Mouse (Mus musculus) midbrain, embryonic 10.5 days (tissue): ENCODE data around the gene Prrg2. TPM values are rescaled to one million over a fixed set of nuclear protein-coding genes. Genes with fewer than 3 reads are reported as not detected.

ENCODE experiments used
- DNase-seq: peaks from one replicate; pipeline ENCODE4 v3.0.0-alpha.2; 2017; ENCODE audit warnings: low spot score
- H3K27ac ChIP-seq: fragments of 300-500 bp; sonication (generic); replicated peaks from 2 replicates; pipeline ENCODE4 v1.5.1; 2016; ENCODE audit warnings: mild to moderate bottlenecking
- H3K27me3 ChIP-seq: fragments of 300-500 bp; sonication (generic); 2 replicates; pipeline ENCODE4 v1.6.1; 2016; ENCODE audit warnings: low read depth, mild to moderate bottlenecking; ENCODE audit not compliant: poor library complexity, severe bottlenecking
- H3K36me3 ChIP-seq: fragments of 300-500 bp; sonication (generic); 2 replicates; pipeline ENCODE4 v1.6.1; 2016; ENCODE audit warnings: mild to moderate bottlenecking, moderate library complexity
- H3K4me1 ChIP-seq: fragments of 300-500 bp; sonication (generic); 2 replicates; pipeline ENCODE4 v1.6.1; 2016
- H3K4me3 ChIP-seq: fragments of 300-500 bp; sonication (generic); 2 replicates; pipeline ENCODE4 v1.5.1; 2016; ENCODE audit warnings: mild to moderate bottlenecking, moderate library complexity
- H3K9me3 ChIP-seq: fragments of 300-500 bp; sonication (generic); replicated peaks from 2 replicates; pipeline ENCODE4 v1.6.1; 2016; ENCODE audit warnings: mild to moderate bottlenecking
- WGBS: fragments of 180-500 bp; shearing (Covaris S2); methylation state at CpG from one replicate; pipeline ENCODE4 v1.1.7; 2016; 5-methylcytosine and 5-hydroxymethylcytosine counted together
- polyA plus RNA-seq: library from polyadenylated mRNA; unstranded; fragments of >200 nt; fragmentation: Nextera tagmentation; extraction: Ambion mirVana; gene quantifications from 2 replicates; pipeline ENCODE4 v1.2.1, GENCODE M21; 2016

The Prrg2 gene
- polyA plus RNA-seq, 1 experiment from 2014 or later, result 17.0 TPM

- 2% methylated on average over 13 of the region's 13 CpGs for WGBS
- H3K36me3 ChIP-seq, result peaks cover 46% of the 10 kb centered on the region
Measured at GRCm38 (mm10) chr7:45051601-45051974, 10.9 kb downstream of the Prrg2 start.

GRCm38 (mm10) chr7:45050945-45051600 lies 11.4 kb downstream of the Prrg2 start:
- 4% methylated on average over 16 of the region's 16 CpGs for WGBS

More at GRCm38 (mm10) chr7:45051601-45051974, 10.9 kb downstream of the Prrg2 start:
- no peaks in the 10 kb centered on the region for H3K9me3 ChIP-seq
- H3K4me1 ChIP-seq, result peaks cover 47% of the 10 kb centered on the region
- peak; percentile 32 for DNase-seq
- peak overlapping the region; percentile 98 for H3K4me3 ChIP-seq
- no peaks in the 10 kb centered on the region for H3K27me3 ChIP-seq
- H3K27ac ChIP-seq, result peak overlapping the region; percentile 100

GRCm38 (mm10) chr7:45048923-45049657 lies 13.4 kb downstream of the Prrg2 start:
- Histone ChIP-seq H3K4me3 (peak overlapping the region; percentile 98), H3K4me1 (peaks cover 38% of the 10 kb centered on the region), H3K27ac (no peak overlapping the region; the same call in 1 of the 2 replicates), H3K9me3 (no peaks in the 10 kb centered on the region), H3K36me3 (peaks cover 71% of the 10 kb centered on the region), H3K27me3 (no peaks in the 10 kb centered on the region)
- DNase-seq, result no peak
- WGBS, result 96% methylated on average over 20 of the region's 23 CpGs

More at GRCm38 (mm10) chr7:45050945-45051600, 11.4 kb downstream of the Prrg2 start:
- H3K4me1 ChIP-seq, result peaks cover 46% of the 10 kb centered on the region
- H3K9me3 ChIP-seq, result no peaks in the 10 kb centered on the region
- peak; percentile 87 for DNase-seq
- peak overlapping the region; percentile 100 for H3K27ac ChIP-seq
- H3K4me3 ChIP-seq, result peak overlapping the region; percentile 98
- peaks cover 51% of the 10 kb centered on the region for H3K36me3 ChIP-seq
- H3K27me3 ChIP-seq, result no peaks in the 10 kb centered on the region

GRCm38 (mm10) chr7:45048001-45048890 lies 14.2 kb downstream of the Prrg2 start:
- Histone ChIP-seq H3K27ac (no peak overlapping the region), H3K4me1 (peaks cover 31% of the 10 kb centered on the region), H3K9me3 (no peaks in the 10 kb centered on the region), H3K4me3 (peak overlapping the region; percentile 98), H3K36me3 (peaks cover 79% of the 10 kb centered on the region), H3K27me3 (no peaks in the 10 kb centered on the region)
- no peak for DNase-seq
- WGBS, result 93% methylated on average over 38 of the region's 38 CpGs

GRCm38 (mm10) chr7:45047491-45047890 lies 15.0 kb downstream of the Prrg2 start:
- no peak for DNase-seq
- Histone ChIP-seq H3K9me3 (no peaks in the 10 kb centered on the region), H3K4me3 (no peak overlapping the region), H3K27me3 (no peaks in the 10 kb centered on the region), H3K4me1 (peaks cover 31% of the 10 kb centered on the region), H3K27ac (no peak overlapping the region), H3K36me3 (peaks cover 87% of the 10 kb centered on the region)
- WGBS, result 98% methylated on average over 14 of the region's 14 CpGs

GRCm38 (mm10) chr7:45046853-45047350 lies 15.6 kb downstream of the Prrg2 start:
- Histone ChIP-seq H3K9me3 (no peaks in the 10 kb centered on the region), H3K4me1 (peaks cover 28% of the 10 kb centered on the region), H3K27me3 (no peaks in the 10 kb centered on the region), H3K4me3 (peak overlapping the region; percentile 14; the same call in 1 of the 2 replicates), H3K27ac (no peak overlapping the region), H3K36me3 (peaks cover 93% of the 10 kb centered on the region)
- WGBS, result 95% methylated on average over 26 of the region's 26 CpGs
- no peak for DNase-seq

GRCm38 (mm10) chr7:45045741-45046140 lies 16.7 kb downstream of the Prrg2 start:
- Histone ChIP-seq H3K9me3 (no peaks in the 10 kb centered on the region), H3K4me1 (peaks cover 16% of the 10 kb centered on the region), H3K4me3 (0 out of 2 replicates have a peak overlapping the region, but pooled peaks have one; percentile 11), H3K27ac (no peak overlapping the region), H3K27me3 (no peaks in the 10 kb centered on the region), H3K36me3 (peaks cover 100% of the 10 kb centered on the region)
- 96% methylated on average over 22 of the region's 22 CpGs for WGBS
- DNase-seq, result no peak

GRCm38 (mm10) chr7:45043307-45043706 lies 19.2 kb downstream of the Prrg2 start:
- 98% methylated on average over 14 of the region's 14 CpGs for WGBS
- Histone ChIP-seq H3K27ac (no peak overlapping the region), H3K36me3 (peaks cover 100% of the 10 kb centered on the region), H3K4me3 (peak overlapping the region; percentile 14; the same call in 1 of the 2 replicates), H3K27me3 (no peaks in the 10 kb centered on the region), H3K9me3 (no peaks in the 10 kb centered on the region), H3K4me1 (no peaks in the 10 kb centered on the region)
- DNase-seq, result no peak

GRCm38 (mm10) chr7:45040851-45041250 lies 21.6 kb downstream of the Prrg2 start:
- no peak overlapping the region for H3K4me3 ChIP-seq
- no peak for DNase-seq
- no peak overlapping the region for H3K27ac ChIP-seq
- no peaks in the 10 kb centered on the region for H3K27me3 ChIP-seq
- no peaks in the 10 kb centered on the region for H3K9me3 ChIP-seq
- peaks cover 100% of the 10 kb centered on the region for H3K36me3 ChIP-seq
- WGBS, result 95% methylated on average over 9 of the region's 9 CpGs
- no peaks in the 10 kb centered on the region for H3K4me1 ChIP-seq

GRCm38 (mm10) chr7:45038411-45038810 lies 24.1 kb downstream of the Prrg2 start:
- Histone ChIP-seq H3K9me3 (no peaks in the 10 kb centered on the region), H3K36me3 (peaks cover 100% of the 10 kb centered on the region), H3K27ac (no peak overlapping the region), H3K4me3 (no peak overlapping the region), H3K27me3 (no peaks in the 10 kb centered on the region), H3K4me1 (no peaks in the 10 kb centered on the region)
- 94% methylated on average over 9 of the region's 9 CpGs for WGBS
- no peak for DNase-seq

GRCm38 (mm10) chr7:45037720-45038361 lies 24.6 kb downstream of the Prrg2 start:
- H3K4me3 ChIP-seq, result no peak overlapping the region
- no peak overlapping the region for H3K27ac ChIP-seq
- 78% methylated on average over 7 of the region's 7 CpGs for WGBS
- DNase-seq, result peak; percentile 63
- H3K9me3 ChIP-seq, result no peaks in the 10 kb centered on the region
- H3K27me3 ChIP-seq, result no peaks in the 10 kb centered on the region
- no peaks in the 10 kb centered on the region for H3K4me1 ChIP-seq
- peaks cover 100% of the 10 kb centered on the region for H3K36me3 ChIP-seq

GRCm38 (mm10) chr7:45036702-45037101 lies 25.8 kb downstream of the Prrg2 start:
- Histone ChIP-seq H3K27me3 (no peaks in the 10 kb centered on the region), H3K36me3 (peaks cover 100% of the 10 kb centered on the region), H3K27ac (no peak overlapping the region), H3K4me3 (no peak overlapping the region), H3K4me1 (no peaks in the 10 kb centered on the region), H3K9me3 (no peaks in the 10 kb centered on the region)
- 91% methylated on average over 11 of the region's 11 CpGs for WGBS
- no peak for DNase-seq
